Mouse (Mus musculus): ENCODE measurements around the gene Fbp1. TPM values are rescaled to one million over a fixed set of nuclear protein-coding genes. Genes with fewer than 3 reads are reported as not detected.

Fbp1 gene
- polyA plus RNA-seq, 1 experiment, result not detected

DNA sequence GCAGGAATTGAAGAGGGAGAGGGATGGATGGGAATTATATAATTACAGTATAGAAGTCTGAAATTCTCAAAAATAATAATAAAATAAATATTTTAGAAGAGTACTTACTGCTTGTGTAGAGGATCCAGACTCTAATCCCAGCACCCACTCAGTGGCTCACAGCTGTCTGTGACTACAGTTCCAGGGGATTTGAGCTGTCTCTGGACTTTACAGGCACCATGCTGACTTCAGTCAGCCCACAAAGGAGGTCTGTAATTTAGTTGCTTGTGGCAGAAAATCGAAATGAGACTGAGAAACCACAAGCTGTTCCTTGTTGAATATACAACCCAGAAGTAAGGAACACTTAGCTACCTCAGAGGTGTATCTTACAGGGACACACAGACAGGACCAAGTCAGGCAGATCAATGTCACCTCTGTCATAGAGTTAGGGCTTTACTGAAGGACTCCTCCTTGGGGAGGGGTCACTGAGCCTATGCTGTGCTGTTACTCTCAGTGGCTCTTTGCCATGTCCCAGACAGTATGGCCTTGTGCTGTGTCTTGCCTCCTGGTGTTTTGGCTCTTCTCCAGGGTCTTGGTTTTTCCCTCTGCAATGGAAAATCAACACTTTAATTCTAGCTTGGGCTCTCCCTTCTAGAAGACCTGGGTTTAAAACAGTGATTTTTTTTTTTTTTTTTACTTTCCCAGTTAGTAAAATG lies 29.5 kb upstream of the Fbp1 start:
- peaks cover 12% of the 10 kb centered on the region for H3K27me3 ChIP-seq (replicated peaks)
- H3K9me3 ChIP-seq, result peaks cover 4% of the 10 kb centered on the region
- H3K4me1 ChIP-seq, result no peaks in the 10 kb centered on the region
- no peaks in the 10 kb centered on the region for H3K36me3 ChIP-seq (replicated peaks; ENCODE audit: low read length)
- H3K4me3 ChIP-seq (replicated peaks), result no peak overlapping the region
- TF ChIP-seq GATA1 (IDR thresholded peaks at IDR 0.05; ENCODE audit: borderline replicate concordance, low read length) (no peak), FLI1 (IDR thresholded peaks at IDR 0.05; ENCODE audit: low read length) (no peak)

DNA sequence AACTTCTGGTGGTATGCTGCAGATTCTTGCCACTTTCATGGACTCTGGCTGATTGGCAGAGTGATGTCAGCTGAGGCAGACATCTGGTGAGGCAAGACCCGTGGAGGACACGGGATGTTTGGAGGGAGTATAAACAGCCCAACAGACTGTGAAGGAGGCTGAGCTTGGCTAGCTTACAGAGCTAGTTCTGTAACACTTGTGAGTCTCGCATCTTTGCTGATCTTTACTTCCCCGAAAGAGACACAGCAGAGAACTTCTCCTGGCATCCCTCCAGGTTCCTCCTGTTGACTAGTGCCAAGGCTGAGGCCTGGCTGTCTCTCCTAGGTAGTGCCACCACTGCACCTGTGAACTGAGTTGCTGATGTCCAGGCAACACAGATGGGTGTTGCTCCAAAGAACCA lies 28.6 kb upstream of the Fbp1 start:
- Histone ChIP-seq H3K27me3 (replicated peaks) (peaks cover 13% of the 10 kb centered on the region), H3K36me3 (replicated peaks; ENCODE audit: low read length) (no peaks in the 10 kb centered on the region), H3K4me1 (no peaks in the 10 kb centered on the region), H3K4me3 (replicated peaks) (no peak overlapping the region), H3K9me3 (peaks cover 4% of the 10 kb centered on the region)
- TF ChIP-seq GATA1 (IDR thresholded peaks at IDR 0.05; ENCODE audit: borderline replicate concordance, low read length) (no peak), FLI1 (IDR thresholded peaks at IDR 0.05; ENCODE audit: low read length) (no peak)

DNA sequence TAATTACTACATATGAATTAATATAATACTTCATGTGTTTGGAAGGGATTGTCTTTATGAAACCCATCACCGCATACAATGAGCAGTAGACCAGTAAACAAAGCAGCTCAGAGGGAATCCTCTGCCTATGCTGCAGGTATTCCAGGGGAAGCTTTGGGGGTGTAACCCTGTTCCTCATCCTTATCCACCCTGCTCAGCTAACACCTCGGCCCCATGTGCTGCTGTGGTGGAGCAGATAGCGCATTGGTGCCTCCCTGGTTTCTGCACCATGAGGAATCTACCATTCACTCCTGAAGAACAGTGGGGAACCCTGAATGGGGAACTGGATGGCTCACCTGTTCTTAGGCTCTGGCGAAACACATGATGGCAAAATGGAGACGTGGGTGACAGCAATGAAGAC lies 23.5 kb upstream of the Fbp1 start:
- peaks cover 4% of the 10 kb centered on the region for H3K9me3 ChIP-seq
- H3K4me3 ChIP-seq (replicated peaks), result no peak overlapping the region
- no peaks in the 10 kb centered on the region for H3K4me1 ChIP-seq
- TF ChIP-seq GATA1 (IDR thresholded peaks at IDR 0.05; ENCODE audit: borderline replicate concordance, low read length) (no peak), FLI1 (IDR thresholded peaks at IDR 0.05; ENCODE audit: low read length) (no peak)
- no peaks in the 10 kb centered on the region for H3K36me3 ChIP-seq (replicated peaks; ENCODE audit: low read length)
- peaks cover 17% of the 10 kb centered on the region for H3K27me3 ChIP-seq (replicated peaks)

DNA sequence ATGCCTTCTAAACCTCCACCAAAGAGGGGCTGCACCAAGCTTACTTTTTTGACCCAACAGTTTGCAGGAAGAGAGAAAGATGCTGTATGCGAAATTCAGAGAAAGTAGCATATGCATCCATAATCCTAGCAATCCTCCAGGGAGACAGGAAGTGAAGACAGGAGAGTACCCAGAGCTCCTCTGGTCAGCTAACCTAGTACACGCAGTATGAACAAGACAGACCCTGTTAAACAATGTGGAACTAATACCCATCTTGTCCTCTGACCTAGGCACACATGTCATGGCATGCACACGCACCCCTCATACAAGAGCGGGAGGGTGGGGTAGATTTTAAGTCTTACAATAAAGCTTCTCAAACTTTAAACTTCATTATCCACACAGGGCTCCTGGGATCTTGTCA lies 22.1 kb upstream of the Fbp1 start:
- Histone ChIP-seq H3K4me1 (no peaks in the 10 kb centered on the region), H3K27me3 (replicated peaks) (peaks cover 14% of the 10 kb centered on the region), H3K9me3 (no peaks in the 10 kb centered on the region), H3K4me3 (replicated peaks) (no peak overlapping the region), H3K36me3 (replicated peaks; ENCODE audit: low read length) (no peaks in the 10 kb centered on the region)
- TF ChIP-seq GATA1 (IDR thresholded peaks at IDR 0.05; ENCODE audit: borderline replicate concordance, low read length) (no peak), FLI1 (IDR thresholded peaks at IDR 0.05; ENCODE audit: low read length) (no peak)

DNA sequence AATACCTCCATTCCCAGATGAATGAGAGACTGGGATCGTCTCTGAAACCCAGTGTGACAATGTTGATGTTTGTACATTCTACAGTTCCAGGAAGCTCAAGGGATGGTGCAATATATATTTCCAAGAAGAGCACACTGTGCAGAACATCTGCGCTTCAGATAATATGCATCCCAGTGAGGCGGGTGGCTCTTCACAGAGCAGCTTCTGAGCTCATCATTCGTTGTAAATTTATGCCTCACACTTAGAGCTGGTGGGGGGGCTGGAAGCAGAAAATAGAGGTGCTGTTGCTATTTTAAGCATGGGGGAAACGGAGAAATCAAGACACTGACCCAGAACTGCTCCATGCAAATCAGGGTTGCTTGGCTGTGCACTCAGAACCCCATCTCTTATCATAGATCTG lies 21.7 kb upstream of the Fbp1 start:
- Histone ChIP-seq H3K9me3 (no peaks in the 10 kb centered on the region), H3K4me1 (no peaks in the 10 kb centered on the region), H3K36me3 (replicated peaks; ENCODE audit: low read length) (no peaks in the 10 kb centered on the region), H3K4me3 (replicated peaks) (no peak overlapping the region), H3K27me3 (replicated peaks) (peaks cover 18% of the 10 kb centered on the region)
- no peak for TF ChIP-seq GATA1 (IDR thresholded peaks at IDR 0.05; ENCODE audit: borderline replicate concordance, low read length)
- TF ChIP-seq FLI1 (IDR thresholded peaks at IDR 0.05; ENCODE audit: low read length), result no peak

DNA sequence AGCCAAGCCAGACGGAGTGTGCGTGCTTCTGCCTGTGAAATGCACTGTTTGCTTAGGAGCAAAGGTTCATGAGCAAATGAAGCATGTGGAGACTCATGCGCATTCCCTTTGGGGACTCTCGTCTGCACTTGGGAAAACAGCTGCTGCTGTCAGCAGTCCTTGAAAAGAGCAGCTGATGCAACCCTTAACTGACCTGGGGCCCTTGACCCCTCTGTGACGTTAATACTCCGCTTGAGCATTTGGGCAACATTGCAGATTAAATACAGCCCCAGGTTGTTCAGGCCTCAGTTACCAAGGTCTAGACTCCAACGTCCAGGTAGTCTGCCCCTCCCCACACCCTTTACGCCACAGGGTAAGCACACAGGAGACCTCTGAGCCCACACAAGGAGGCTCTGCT lies 20.1 kb upstream of the Fbp1 start:
- no peak overlapping the region for H3K4me3 ChIP-seq (replicated peaks)
- no peak for TF ChIP-seq FLI1 (IDR thresholded peaks at IDR 0.05; ENCODE audit: low read length)

DNA sequence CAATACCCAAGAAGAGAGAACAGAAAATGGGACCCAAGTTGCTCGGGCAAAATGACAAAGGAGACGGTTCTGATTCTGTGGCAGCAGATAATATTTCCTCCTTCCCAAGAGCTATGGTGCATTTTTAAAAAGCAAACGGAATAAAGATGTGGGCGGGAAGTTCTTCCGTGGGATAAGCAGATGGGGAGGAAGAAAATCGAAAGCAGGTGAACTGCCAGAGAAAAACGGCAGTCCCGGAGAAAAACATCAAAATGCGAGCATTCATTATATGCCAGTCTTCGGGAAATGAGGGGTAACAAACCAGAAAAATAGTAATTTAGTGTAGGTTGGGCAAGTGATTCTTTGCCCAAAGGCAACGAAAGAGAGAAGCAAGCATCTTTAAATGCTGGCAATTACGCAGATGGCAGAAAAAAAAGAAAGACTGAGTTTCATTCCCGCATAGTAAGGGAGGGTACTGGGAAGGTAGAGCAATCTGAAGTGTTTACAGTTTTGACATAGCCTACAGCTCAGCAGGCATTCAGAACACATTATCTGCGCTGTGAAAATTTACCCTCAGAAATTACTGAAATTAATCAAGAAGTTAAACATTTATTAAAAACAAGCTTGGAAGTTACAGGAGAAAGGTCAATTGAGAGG lies 19.6 kb upstream of the Fbp1 start:
- no peaks in the 10 kb centered on the region for H3K9me3 ChIP-seq
- TF ChIP-seq GATA1 (IDR thresholded peaks at IDR 0.05; ENCODE audit: borderline replicate concordance, low read length) (no peak), FLI1 (IDR thresholded peaks at IDR 0.05; ENCODE audit: low read length) (no peak)
- no peak overlapping the region for H3K4me3 ChIP-seq (replicated peaks)
- peaks cover 12% of the 10 kb centered on the region for H3K27me3 ChIP-seq (replicated peaks)
- no peaks in the 10 kb centered on the region for H3K4me1 ChIP-seq
- no peaks in the 10 kb centered on the region for H3K36me3 ChIP-seq (replicated peaks; ENCODE audit: low read length)

More for the DNA sequence above, 20.1 kb upstream of the Fbp1 start:
- H3K27me3 ChIP-seq (replicated peaks), result peaks cover 14% of the 10 kb centered on the region
- H3K4me1 ChIP-seq, result no peaks in the 10 kb centered on the region
- no peaks in the 10 kb centered on the region for H3K9me3 ChIP-seq
- no peaks in the 10 kb centered on the region for H3K36me3 ChIP-seq (replicated peaks; ENCODE audit: low read length)

DNA sequence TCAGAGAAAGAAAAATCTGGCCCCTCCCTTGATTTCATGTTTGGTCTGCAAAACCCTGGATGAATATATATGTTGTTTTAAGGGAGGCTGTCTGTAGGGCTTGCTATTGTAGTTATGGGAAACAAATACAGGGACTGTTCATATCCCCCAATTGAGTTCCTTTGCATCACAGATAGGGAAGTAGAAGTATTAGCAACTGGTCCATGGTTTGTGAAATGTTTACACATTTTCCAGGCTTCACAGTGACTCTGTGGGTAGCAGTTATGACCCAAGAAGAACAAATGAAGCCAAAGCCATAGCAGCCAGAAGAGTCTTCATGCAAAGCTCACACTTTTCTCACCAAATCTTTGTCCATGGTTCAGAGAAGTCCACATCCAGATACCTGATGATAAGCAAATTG lies 13.1 kb upstream of the Fbp1 start:
- TF ChIP-seq FLI1 (IDR thresholded peaks at IDR 0.05; ENCODE audit: low read length), result no peak
- TF ChIP-seq GATA1 (IDR thresholded peaks at IDR 0.05; ENCODE audit: borderline replicate concordance, low read length), result no peak
- H3K36me3 ChIP-seq (replicated peaks; ENCODE audit: low read length), result no peaks in the 10 kb centered on the region

DNA sequence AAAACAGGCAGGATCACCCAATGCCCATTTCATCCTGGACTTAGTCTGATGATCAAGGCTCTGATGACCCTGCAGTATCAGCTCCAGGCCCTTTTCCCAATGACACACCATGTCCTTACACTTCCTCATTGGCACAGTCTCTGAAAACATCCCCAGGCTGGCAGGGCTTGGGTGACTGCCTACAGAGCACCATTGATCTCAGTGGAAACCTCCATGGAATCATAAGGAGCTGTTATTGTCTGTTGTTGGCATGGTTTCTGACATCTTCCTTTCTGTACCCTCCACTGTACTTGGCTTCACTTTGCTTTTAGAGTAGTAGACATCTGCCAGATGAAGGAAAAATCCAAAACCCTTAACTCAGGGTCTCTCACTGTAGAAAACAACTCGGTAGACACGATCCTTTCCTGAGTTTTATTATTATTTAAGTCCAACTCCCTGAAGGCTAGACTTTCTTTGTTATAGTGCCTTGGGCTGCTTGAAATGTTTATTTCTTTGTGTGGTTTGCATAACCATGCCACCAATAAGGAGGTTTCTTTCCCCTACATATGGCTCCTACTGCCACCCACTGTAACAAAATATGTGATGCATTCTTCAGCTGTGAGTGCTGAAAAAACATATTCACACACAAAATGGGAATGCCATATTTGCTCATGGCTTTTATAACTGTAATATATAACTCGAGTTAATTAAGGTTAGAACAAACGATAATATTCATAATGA lies 10.0 kb upstream of the Fbp1 start:
- Histone ChIP-seq H3K36me3 (replicated peaks; ENCODE audit: low read length) (no peaks in the 10 kb centered on the region), H3K4me1 (no peaks in the 10 kb centered on the region), H3K4me3 (replicated peaks) (no peak overlapping the region), H3K9me3 (no peaks in the 10 kb centered on the region), H3K27me3 (replicated peaks) (no peaks in the 10 kb centered on the region)
- TF ChIP-seq GATA1 (IDR thresholded peaks at IDR 0.05; ENCODE audit: borderline replicate concordance, low read length) (no peak), FLI1 (IDR thresholded peaks at IDR 0.05; ENCODE audit: low read length) (no peak)

More for the DNA sequence above, 13.1 kb upstream of the Fbp1 start:
- Histone ChIP-seq H3K4me1 (no peaks in the 10 kb centered on the region), H3K4me3 (replicated peaks) (no peak overlapping the region), H3K27me3 (replicated peaks) (peaks cover 4% of the 10 kb centered on the region), H3K9me3 (no peaks in the 10 kb centered on the region)

Data from megakaryocyte, embryonic 14.5 days (primary cell).